Mouse (Mus musculus) hindbrain, postnatal 0 days (tissue): ENCODE results near the gene Olfr1404. TPM values are rescaled to one million over a fixed set of nuclear protein-coding genes. Genes with fewer than 3 reads are reported as not detected.
"Not testable (repeated sequence)": the region's sequence is repeated elsewhere in the genome, so short reads cannot be mapped to it uniquely, and the experiment has no call there.

Experiments
- ATAC-seq: fragments of 200-750 bp; cut with Nextera tagmentation; 2 replicates; pipeline ENCODE4 v1.8.0; 2017; ENCODE audit warnings: mild to moderate bottlenecking, moderate TSS enrichment, moderate library complexity
- DNase-seq: peaks from one replicate; pipeline ENCODE4 v3.0.0-alpha.2; 2015; ENCODE audit warnings: low spot score
- H3K27ac ChIP-seq: fragments of 300-500 bp; sonication (generic); 2 replicates; pipeline ENCODE4 v1.5.1; 2014; ENCODE audit warnings: mild to moderate bottlenecking
- H3K27me3 ChIP-seq: fragments of 300-500 bp; sonication (generic); 2 replicates; pipeline ENCODE4 v1.6.1; 2014; ENCODE audit warnings: low read length, mixed read lengths; ENCODE audit not compliant: insufficient read depth
- H3K36me3 ChIP-seq: fragments of 300-500 bp; sonication (generic); 2 replicates; pipeline ENCODE4 v1.6.1; 2014; ENCODE audit warnings: low read length, mixed read lengths; ENCODE audit not compliant: insufficient read depth
- H3K4me1 ChIP-seq: fragments of 300-500 bp; sonication (generic); 2 replicates; pipeline ENCODE4 v1.6.1; 2014; ENCODE audit warnings: antibody characterized with exemption, low read length, mixed read lengths; ENCODE audit not compliant: insufficient read depth
- H3K4me2 ChIP-seq: fragments of 300-500 bp; sonication (generic); 2 replicates; pipeline ENCODE4 v1.6.1; 2014; ENCODE audit warnings: low read depth, mild to moderate bottlenecking, low read length, moderate library complexity, mixed read lengths
- H3K4me3 ChIP-seq: fragments of 300-500 bp; sonication (generic); 2 replicates; pipeline ENCODE4 v1.5.1; 2014; ENCODE audit warnings: low read length
- H3K9ac ChIP-seq: fragments of 300-500 bp; sonication (generic); replicated peaks from 2 replicates; pipeline ENCODE4 v1.6.1; 2014; ENCODE audit warnings: mild to moderate bottlenecking, low read length, moderate library complexity, mixed read lengths
- H3K9me3 ChIP-seq: fragments of 300-500 bp; sonication (generic); 2 replicates; pipeline ENCODE4 v1.6.1; 2016; ENCODE audit warnings: low read length, mixed read lengths
- CTCF ChIP-seq: IDR thresholded peaks from 2 replicates; pipeline ENCODE4 v1.5.1; 2016; ENCODE audit warnings: antibody characterized with exemption, control low read depth, low read depth
- WGBS: fragments of 180-500 bp; shearing (Covaris S2); extraction: QIAGEN DNeasy Blood & Tissue Kit; methylation state at CpG from one replicate; pipeline ENCODE4 v1.1.7; 2014; 5-methylcytosine and 5-hydroxymethylcytosine counted together
- polyA plus RNA-seq: library from polyadenylated mRNA; unstranded; fragments of >200 nt; fragmentation: Nextera tagmentation; extraction: Ambion mirVana; gene quantifications from 2 replicates; pipeline ENCODE4 v1.2.1, GENCODE M21; 2015
- total RNA-seq: library from RNA; depleted of rRNA; stranded (reverse); fragments of >200 nt; gene quantifications from 2 replicates; pipeline ENCODE4 v1.2.3, GENCODE M21; 2014; rRNA removed

Gene Olfr1404
- total and polyA plus RNA-seq, 2 experiments from 2014 or later, result not detected

DNA sequence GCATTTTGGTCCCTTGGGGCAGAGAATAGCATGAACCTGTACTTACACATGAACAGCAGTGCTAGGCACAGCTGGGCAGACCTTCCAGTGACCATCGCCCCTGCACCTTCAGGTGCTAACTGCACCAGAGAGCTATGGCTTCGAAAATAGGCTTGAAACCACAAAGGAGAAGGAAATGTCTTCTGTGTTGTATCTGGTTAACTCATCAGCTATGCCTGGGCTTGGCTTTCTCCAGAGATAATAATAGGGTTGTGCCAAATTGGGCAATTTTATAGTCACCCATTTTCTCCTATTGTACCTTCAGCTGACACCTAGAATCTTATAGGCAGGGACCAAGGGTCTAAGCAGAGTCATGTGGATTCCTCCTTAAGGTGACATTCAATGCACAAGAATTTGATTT is 14.9 kb downstream of the Olfr1404 start, which contains the start of gene Fcer1a:
Gene Fcer1a, minus strand, starts transcription at position 134 of the 400 bp plus-strand sequence.
- Histone ChIP-seq H3K27ac (no peak within 1 kb of the TSS), H3K36me3 (no peaks in the 10 kb centered on the region), H3K9me3 (no peaks in the 10 kb centered on the region), H3K4me3 (no peak within 1 kb of the TSS), H3K27me3 (no peaks in the 10 kb centered on the region), H3K9ac (no peak within 1 kb of the TSS), H3K4me1 (no peaks in the 10 kb centered on the region), H3K4me2 (no peak within 1 kb of the TSS)
- DNase-seq (no peak), ATAC-seq (no peak)
- no peak for TF ChIP-seq CTCF
- WGBS, result 87% methylated on average over 2 of the region's 2 CpGs

DNA sequence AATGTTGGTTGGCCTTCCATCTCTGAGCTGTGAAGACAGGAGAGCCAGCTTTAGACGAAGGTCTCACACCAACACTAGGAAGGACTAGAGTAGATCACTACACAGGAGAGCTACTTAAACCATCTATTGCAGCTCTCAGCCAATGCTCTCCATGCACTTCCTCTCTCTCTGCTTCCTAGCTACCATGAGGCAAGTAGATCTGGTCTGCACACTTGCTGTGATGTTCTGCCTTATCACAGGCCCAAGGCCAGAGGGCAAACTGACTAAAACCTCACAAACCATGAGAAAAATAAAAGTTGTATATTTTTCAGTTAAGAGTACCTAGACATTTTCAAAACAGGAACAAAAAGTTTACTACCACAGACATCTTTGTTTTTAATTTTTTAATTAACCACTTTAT is 24.8 kb downstream of the Olfr1404 start:
- not testable (repeated sequence) for ATAC-seq, H3K4me1 ChIP-seq

GRCm38 (mm10) chr1:173249888-173250287 is 37.7 kb downstream of the Olfr1404 start:
- WGBS, result 96% methylated on average over 3 of the region's 3 CpGs
- Histone ChIP-seq H3K36me3 (no peaks in the 10 kb centered on the region), H3K9me3 (no peaks in the 10 kb centered on the region), H3K4me2 (no peak overlapping the region), H3K9ac (no peak overlapping the region), H3K4me1 (no peaks in the 10 kb centered on the region), H3K4me3 (no peak overlapping the region), H3K27ac (no peak overlapping the region), H3K27me3 (no peaks in the 10 kb centered on the region)
- ATAC-seq, result no peak
- TF ChIP-seq CTCF, result no peak
- DNase-seq, result no peak

More for the DNA sequence above, 24.8 kb downstream of the Olfr1404 start:
- not testable (repeated sequence) for H3K4me3 ChIP-seq, H3K9ac ChIP-seq, H3K9me3 ChIP-seq, H3K27me3 ChIP-seq, H3K27ac ChIP-seq, H3K36me3 ChIP-seq, H3K4me2 ChIP-seq, DNase-seq
- WGBS, result 86% methylated on average over 1 of the region's 1 CpGs

GRCm38 (mm10) chr1:173265701-173266100 is 53.5 kb downstream of the Olfr1404 start, which contains the start of gene Olfr418:
Gene Olfr418 (plus strand): TSS chr1:173266001.
- no peak for TF ChIP-seq CTCF
- ATAC-seq, result no peak

More at GRCm38 (mm10) chr1:173265701-173266100, 53.5 kb downstream of the Olfr1404 start, which contains the start of gene Olfr418:
- Histone ChIP-seq H3K36me3 (no peaks in the 10 kb centered on the region), H3K4me3 (no peak within 1 kb of the TSS), H3K27me3 (no peaks in the 10 kb centered on the region), H3K9me3 (no peaks in the 10 kb centered on the region), H3K27ac (no peak within 1 kb of the TSS), H3K4me2 (no peak within 1 kb of the TSS), H3K9ac (no peak within 1 kb of the TSS), H3K4me1 (no peaks in the 10 kb centered on the region)
- no peak for DNase-seq

Other genes with a start within 250 kb of the Olfr1404 start
- gene Olfr1408, start 75.0 kb upstream of the Olfr1404 start, total RNA-seq, result not detected in 2 replicates
- gene Olfr1408, start 75.0 kb upstream of the Olfr1404 start, polyA plus RNA-seq, result not detected in 2 replicates
- gene Olfr1406, start 21.8 kb upstream of the Olfr1404 start, total RNA-seq, result not detected in 2 replicates
- gene Olfr1406, start 21.8 kb upstream of the Olfr1404 start, polyA plus RNA-seq, result not detected in 2 replicates
- gene Olfr218, start 14.6 kb upstream of the Olfr1404 start, total RNA-seq, result not detected in 2 replicates
- gene Olfr218, start 14.6 kb upstream of the Olfr1404 start, polyA plus RNA-seq, result not detected in 2 replicates
- gene Fcer1a, start 14.8 kb downstream of the Olfr1404 start, total RNA-seq, result not detected in 2 replicates
- gene Fcer1a, start 14.8 kb downstream of the Olfr1404 start, polyA plus RNA-seq, result not detected in 2 replicates
- gene Olfr418, start 53.6 kb downstream of the Olfr1404 start, total RNA-seq, result not detected in 2 replicates
- 0.03 TPM in 1 of 2 replicates, not detected in the other for gene Olfr418, start 53.6 kb downstream of the Olfr1404 start, polyA plus RNA-seq
- not detected in 2 replicates for gene Mptx2, start 65.4 kb downstream of the Olfr1404 start, total RNA-seq
- not detected in 2 replicates for gene Mptx2, start 65.4 kb downstream of the Olfr1404 start, polyA plus RNA-seq
- gene Ackr1, start 121.4 kb downstream of the Olfr1404 start, total RNA-seq, result 51.7 and 55.2 TPM in 2 replicates
- gene Ackr1, start 121.4 kb downstream of the Olfr1404 start, polyA plus RNA-seq, result 18.7 and 21.5 TPM in 2 replicates
- 1.6 and 19.1 TPM in 2 replicates for gene Aim2, start 138.5 kb downstream of the Olfr1404 start, total RNA-seq
- 1.4 and 1.9 TPM in 2 replicates for gene Aim2, start 138.5 kb downstream of the Olfr1404 start, polyA plus RNA-seq
- 533 and 565 TPM in 2 replicates for gene Cadm3, start 155.3 kb downstream of the Olfr1404 start, total RNA-seq
- 52.5 and 53.1 TPM in 2 replicates for gene Cadm3, start 155.3 kb downstream of the Olfr1404 start, polyA plus RNA-seq